ENCODE assay signal across 20 mouse cellular contexts in the genomic region with DNA sequence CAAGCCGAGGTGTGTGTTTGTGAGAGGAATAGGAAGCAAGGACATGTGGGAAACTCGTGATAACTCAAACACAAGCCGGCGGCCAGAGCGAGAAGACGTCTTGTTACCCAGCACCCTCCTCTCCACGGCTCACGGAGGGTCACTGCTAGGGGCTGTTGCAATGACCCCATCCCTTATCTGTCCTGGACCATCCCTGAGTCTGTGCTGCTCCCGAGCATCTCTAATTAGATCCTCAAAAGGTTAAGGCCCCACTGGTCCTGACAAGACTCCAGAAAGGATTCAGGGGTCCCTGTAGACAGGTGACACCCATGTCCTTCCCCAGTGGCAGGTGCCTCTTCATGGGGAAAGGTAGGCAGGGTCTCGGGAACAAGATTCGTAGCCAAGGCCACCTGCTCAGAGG.
DNase-seq lines count a peak whose midpoint lies in the region; ATAC-seq and TF ChIP-seq lines count a peak whose summit lies in the region.
"Had no signal": no experiment of that assay in that cellular context is flagged by ENCODE, and none has a peak within 500 bp of the region (broad histone marks: within the 10 kb centered on the region; RNA-seq: fewer than 3 reads in every experiment).

No protein-coding gene starts in this region.

- no peaks in the 10 kb centered on the region for H3K36me3 ChIP-seq in hindbrain, embryonic 13.5 days
- H3K36me3 ChIP-seq in hindbrain, postnatal 0 days (ENCODE audit: insufficient read depth, low read length), result no peaks in the 10 kb centered on the region
- H3K36me3 ChIP-seq in midbrain, embryonic 14.5 days (ENCODE audit: control insufficient read depth, insufficient read depth, low read length), result no peaks in the 10 kb centered on the region
- no peaks in the 10 kb centered on the region for H3K36me3 ChIP-seq in midbrain, embryonic 13.5 days
- H3K36me3 ChIP-seq: forebrain, embryonic 10.5 days; G1E had no signal

- peak overlapping the region; percentile 40; the same call in 1 of the 2 replicates for H3K27ac ChIP-seq in hindbrain, embryonic 13.5 days
- H3K27ac ChIP-seq in hindbrain, postnatal 0 days, result no peak overlapping the region
- peak overlapping the region; percentile 17; the same call in 1 of the 2 replicates for H3K27ac ChIP-seq in midbrain, embryonic 14.5 days (replicated peaks; ENCODE audit: low read depth, low read length)
- no peak overlapping the region for H3K27ac ChIP-seq in midbrain, embryonic 13.5 days
- H3K27ac ChIP-seq: forebrain, embryonic 10.5 days had no signal

- H3K27me3 ChIP-seq in hindbrain, embryonic 13.5 days, result 0 out of 2 replicates have a peak, but pooled peaks cover 8% of the 10 kb centered on the region
- H3K27me3 ChIP-seq in hindbrain, postnatal 0 days (ENCODE audit: insufficient read depth, low read length), result no peaks in the 10 kb centered on the region
- H3K27me3 ChIP-seq in midbrain, embryonic 14.5 days (ENCODE audit: control insufficient read depth, insufficient read depth, low read length), result no peaks in the 10 kb centered on the region
- no peaks in the 10 kb centered on the region for H3K27me3 ChIP-seq in midbrain, embryonic 13.5 days
- H3K27me3 ChIP-seq: CH12.LX, Patski had no signal

- H3K4me3 ChIP-seq in hindbrain, embryonic 13.5 days, result no peak overlapping the region
- H3K4me3 ChIP-seq in hindbrain, postnatal 0 days (ENCODE audit: low read length), result no peak overlapping the region
- no peak overlapping the region for H3K4me3 ChIP-seq in midbrain, embryonic 14.5 days (replicated peaks; ENCODE audit: low read depth, low read length)
- H3K4me3 ChIP-seq in midbrain, embryonic 13.5 days (replicated peaks), result no peak overlapping the region
- H3K4me3 ChIP-seq: forebrain, embryonic 10.5 days had no signal

- DNase-seq in heart, adult 11 months, result peak; percentile 79
- no peak for DNase-seq in heart, adult 18-20 months
- DNase-seq in hindbrain, postnatal 0 days (ENCODE audit: low spot score), result no peak
- DNase-seq in midbrain, embryonic 14.5 days, result no peak
- DNase-seq: adrenal gland, postnatal 10 days; adrenal gland, postnatal 36 days; B cell, adult 2 months; cerebellum, adult 18-20 months; cerebellum, adult 9-10 months; cerebellum, postnatal 14 days; gastrocnemius, postnatal 25 days had no signal

- no peak overlapping the region for H3K9ac ChIP-seq in hindbrain, embryonic 13.5 days
- no peak overlapping the region for H3K9ac ChIP-seq in hindbrain, postnatal 0 days (replicated peaks; ENCODE audit: low read length)
- no peak overlapping the region for H3K9ac ChIP-seq in midbrain, embryonic 14.5 days (replicated peaks; ENCODE audit: low read length)
- no peak overlapping the region for H3K9ac ChIP-seq in midbrain, embryonic 13.5 days (replicated peaks)

- no peaks in the 10 kb centered on the region for H3K9me3 ChIP-seq in hindbrain, embryonic 13.5 days
- H3K9me3 ChIP-seq in hindbrain, postnatal 0 days (ENCODE audit: low read length), result no peaks in the 10 kb centered on the region
- H3K9me3 ChIP-seq in midbrain, embryonic 14.5 days (ENCODE audit: control insufficient read depth, low read length), result no peaks in the 10 kb centered on the region
- H3K9me3 ChIP-seq in midbrain, embryonic 13.5 days, result no peaks in the 10 kb centered on the region
- H3K9me3 ChIP-seq: forebrain, embryonic 10.5 days had no signal

- no peak for ATAC-seq in hindbrain, embryonic 13.5 days (ENCODE audit: low FRiP score)
- no peak for ATAC-seq in hindbrain, postnatal 0 days
- no peak for ATAC-seq in midbrain, embryonic 14.5 days (ENCODE audit: low FRiP score, low TSS enrichment)
- ATAC-seq in midbrain, embryonic 13.5 days, result no peak
- ATAC-seq: forebrain, embryonic 14.5 days; intestine, postnatal 0 days; Patski had no signal

- no peak for TF ChIP-seq CTCF in hindbrain, postnatal 0 days (IDR thresholded peaks at IDR 0.05; ENCODE audit: low read depth)

- peaks cover 42% of the 10 kb centered on the region for H3K4me1 ChIP-seq in hindbrain, embryonic 13.5 days (replicated peaks)
- peaks cover 9% of the 10 kb centered on the region; the same call in 1 of the 2 replicates for H3K4me1 ChIP-seq in hindbrain, postnatal 0 days (ENCODE audit: insufficient read depth, low read length)
- H3K4me1 ChIP-seq in midbrain, embryonic 14.5 days (ENCODE audit: control insufficient read depth, insufficient read depth, low read length), result peaks cover 39% of the 10 kb centered on the region
- peaks cover 51% of the 10 kb centered on the region for H3K4me1 ChIP-seq in midbrain, embryonic 13.5 days (replicated peaks)

- H3K4me2 ChIP-seq in hindbrain, embryonic 13.5 days, result no peak overlapping the region
- H3K4me2 ChIP-seq in hindbrain, postnatal 0 days (ENCODE audit: low read depth, low read length), result no peak overlapping the region
- H3K4me2 ChIP-seq in midbrain, embryonic 14.5 days (ENCODE audit: low read length), result no peak overlapping the region
- H3K4me2 ChIP-seq in midbrain, embryonic 13.5 days (replicated peaks), result no peak overlapping the region
- H3K4me2 ChIP-seq: heart, embryonic 11.5 days had no signal

- 79% methylated on average over 11 of the region's 11 CpGs for WGBS in hindbrain, embryonic 13.5 days
- 88% methylated on average over 11 of the region's 11 CpGs for WGBS in hindbrain, postnatal 0 days
- 87% methylated on average over 11 of the region's 11 CpGs for WGBS in midbrain, embryonic 14.5 days
- 87% methylated on average over 11 of the region's 11 CpGs for WGBS in midbrain, embryonic 13.5 days

Comparison
In these comparisons a context has a peak if more than half of its experiments do, and no peak if none do; other contexts are left out.
1. H3K27ac ChIP-seq: peak in hindbrain, embryonic 13.5 days (single experiment) and midbrain, embryonic 14.5 days (single experiment); none in hindbrain, postnatal 0 days (single experiment) and midbrain, embryonic 13.5 days (single experiment).